Mouse (Mus musculus) erythroblast, embryonic 14.5 days (primary cell): ENCODE measurements around the gene Xpo6.

Experiments used
- GATA1 ChIP-seq: IDR thresholded peaks from 2 replicates; pipeline ENCODE4 v1.6.1; 2012; ENCODE audit warnings: low read length, inconsistent platforms, mixed read lengths
- TAL1 ChIP-seq: IDR thresholded peaks from 3 replicates; pipeline ENCODE4 v1.6.1; 2012; ENCODE audit warnings: low read length, inconsistent platforms, mixed read lengths

- TF ChIP-seq GATA1 (no peak), TAL1 (no peak)
These were observed 20.3 kb upstream of the Xpo6 start for GRCm38 (mm10) chr7:126220611-126221010.
